Mouse (Mus musculus) CH12.LX (cell line): ENCODE measurements around the gene Chd2. TPM values are rescaled to one million over a fixed set of nuclear protein-coding genes. Genes with fewer than 3 reads are reported as not detected.

Source experiments
- DNase-seq: peaks from one replicate; pipeline ENCODE4 v3.0.0-alpha.2; 2013; ENCODE audit errors: extremely low read depth
- H3K27ac ChIP-seq: 2 replicates; pipeline ENCODE4 v1.5.1; 2012; ENCODE audit warnings: low read depth, mild to moderate bottlenecking, control low read depth, moderate library complexity; ENCODE audit not compliant: insufficient read depth
- H3K27me3 ChIP-seq: replicated peaks from 2 replicates; pipeline ENCODE3; 2012; ENCODE audit warnings: inconsistent platforms
- H3K36me3 ChIP-seq, 2 experiments: replicated peaks in 1 of 2; 2 replicates each; pipeline versions ENCODE3 to v1.6.1; 2012; ENCODE audit warnings: inconsistent platforms in 1 of 2, low read length in 1 of 2, mild to moderate bottlenecking in 1 of 2, mixed read lengths in 1 of 2, moderate library complexity in 1 of 2; ENCODE audit not compliant: control insufficient read depth in 1 of 2, insufficient read depth in 1 of 2
- H3K4me1 ChIP-seq, 2 experiments: 2 replicates each; pipeline ENCODE4 v1.6.1; 2012; ENCODE audit warnings: inconsistent platforms in 1 of 2, moderate library complexity in 1 of 2; ENCODE audit not compliant: insufficient read depth in 2 of 2, control insufficient read depth in 1 of 2
- H3K4me2 ChIP-seq: 2 replicates; pipeline ENCODE4 v1.6.1; 2012; ENCODE audit warnings: low read depth, mild to moderate bottlenecking, control low read depth; ENCODE audit not compliant: poor library complexity, insufficient read depth, severe bottlenecking
- H3K4me3 ChIP-seq, 3 experiments: fragments of 150-350 bp in 1 of 3; sonication (generic) in 1 of 3; replicated peaks in 1 of 3; 2 replicates each; pipeline versions ENCODE3 to v1.5.1; 2011 to 2012; ENCODE audit warnings: low read depth in 2 of 3, low read length in 2 of 3, mild to moderate bottlenecking in 2 of 3, moderate library complexity in 2 of 3, control low read depth in 1 of 3, improper control_type of control experiment in 1 of 3, inconsistent platforms in 1 of 3, mixed read lengths in 1 of 3; ENCODE audit not compliant: poor library complexity in 1 of 3
- H3K79me2 ChIP-seq: replicated peaks from 2 replicates; pipeline ENCODE4 v1.6.1; 2012; ENCODE audit warnings: mild to moderate bottlenecking, moderate library complexity; ENCODE audit not compliant: control insufficient read depth, poor library complexity, insufficient read depth, severe bottlenecking; ENCODE audit errors: extremely low read depth
- H3K9ac ChIP-seq: 2 replicates; pipeline ENCODE4 v1.6.1; 2012; ENCODE audit warnings: low read depth, mild to moderate bottlenecking, control low read depth, moderate library complexity; ENCODE audit not compliant: insufficient read depth
- H3K9me3 ChIP-seq: replicated peaks from 2 replicates; pipeline ENCODE3; 2012; ENCODE audit warnings: low read length, inconsistent platforms, mixed read lengths
- BHLHE40 ChIP-seq: IDR thresholded peaks from 2 replicates; pipeline ENCODE4 v1.6.1; 2011; ENCODE audit warnings: mild to moderate bottlenecking, low read depth, low read length, improper control_type of control experiment
- CHD2 ChIP-seq: IDR thresholded peaks from 2 replicates; pipeline ENCODE4 v1.6.1; 2011; ENCODE audit warnings: low read length, improper control_type of control experiment
- CTCF ChIP-seq, 2 experiments: IDR thresholded peaks in 1 of 2; conservative IDR thresholded peaks in 1 of 2; 2 replicates each; pipeline ENCODE4 v1.5.1; 2011 to 2012; ENCODE audit warnings: low read depth in 2 of 2, low read length in 2 of 2, improper control_type of control experiment in 1 of 2, inconsistent platforms in 1 of 2, mild to moderate bottlenecking in 1 of 2, moderate library complexity in 1 of 2
- E2F4 ChIP-seq: IDR thresholded peaks from 2 replicates; pipeline ENCODE4 v1.6.1; 2011; ENCODE audit warnings: low read depth, low read length, improper control_type of control experiment; ENCODE audit not compliant: insufficient replicate concordance
- ELF1 ChIP-seq: IDR thresholded peaks from 2 replicates; pipeline ENCODE4 v1.6.1; 2014; ENCODE audit warnings: low read depth, mild to moderate bottlenecking, inconsistent platforms, low read length, improper control_type of control experiment
- EP300 ChIP-seq: IDR thresholded peaks from 2 replicates; pipeline ENCODE4 v1.6.1; 2011; ENCODE audit warnings: low read length, improper control_type of control experiment
- ETS1 ChIP-seq: conservative IDR thresholded peaks from 2 replicates; pipeline ENCODE4 v1.6.1; 2012; ENCODE audit warnings: low read depth, mild to moderate bottlenecking, inconsistent platforms, low read length, improper control_type of control experiment, moderate library complexity
- GABPA ChIP-seq: IDR thresholded peaks from 2 replicates; pipeline ENCODE4 v1.6.1; 2012; ENCODE audit warnings: low read depth, low read length, improper control_type of control experiment, inconsistent platforms; ENCODE audit not compliant: insufficient replicate concordance
- IRF4 ChIP-seq: IDR thresholded peaks from 2 replicates; pipeline ENCODE4 v1.6.1; 2014; ENCODE audit warnings: low read depth, mild to moderate bottlenecking, inconsistent platforms, low read length, improper control_type of control experiment
- JUND ChIP-seq: conservative IDR thresholded peaks from 2 replicates; pipeline ENCODE4 v1.6.1; 2011; ENCODE audit warnings: low read depth, low read length, improper control_type of control experiment
- MAFK ChIP-seq: IDR thresholded peaks from 2 replicates; pipeline ENCODE4 v1.6.1; 2011; ENCODE audit warnings: low read length, improper control_type of control experiment; ENCODE audit not compliant: insufficient replicate concordance
- MAZ ChIP-seq: IDR thresholded peaks from 2 replicates; pipeline ENCODE4 v1.6.1; 2012; ENCODE audit warnings: low read depth, mild to moderate bottlenecking, inconsistent platforms, low read length, improper control_type of control experiment, moderate library complexity
- MEF2A ChIP-seq: IDR thresholded peaks from 2 replicates; pipeline ENCODE4 v1.6.1; 2014; ENCODE audit warnings: low read depth, mild to moderate bottlenecking, inconsistent platforms, low read length, improper control_type of control experiment, borderline replicate concordance
- MXI1 ChIP-seq: IDR thresholded peaks from 2 replicates; pipeline ENCODE4 v1.6.1; 2011; ENCODE audit warnings: mild to moderate bottlenecking, low read depth, low read length, improper control_type of control experiment
- MYC ChIP-seq: IDR thresholded peaks from 2 replicates; pipeline ENCODE4 v1.6.1; 2011; ENCODE audit warnings: low read depth, mild to moderate bottlenecking, improper control_type of control experiment, low read length
- NELFE ChIP-seq: IDR thresholded peaks from 2 replicates; pipeline ENCODE4 v1.6.1; 2011; ENCODE audit warnings: low read depth, low read length, improper control_type of control experiment
- NRF1 ChIP-seq: IDR thresholded peaks from 2 replicates; pipeline ENCODE4 v1.6.1; 2014; ENCODE audit warnings: low read depth, mild to moderate bottlenecking, inconsistent platforms, low read length, improper control_type of control experiment, moderate library complexity
- RAD21 ChIP-seq: IDR thresholded peaks from 2 replicates; pipeline ENCODE4 v1.6.1; 2011; ENCODE audit warnings: low read depth, mild to moderate bottlenecking, low read length, improper control_type of control experiment, moderate library complexity
- RCOR1 ChIP-seq: conservative IDR thresholded peaks from 2 replicates; pipeline ENCODE4 v1.6.1; 2012; ENCODE audit warnings: low read depth, mild to moderate bottlenecking, inconsistent platforms, low read length, improper control_type of control experiment
- TBP ChIP-seq: conservative IDR thresholded peaks from 2 replicates; pipeline ENCODE4 v1.6.1; 2011; ENCODE audit warnings: low read depth, low read length, improper control_type of control experiment
- TCF12 ChIP-seq: IDR thresholded peaks from 2 replicates; pipeline ENCODE4 v1.6.1; 2014; ENCODE audit warnings: low read depth, mild to moderate bottlenecking, inconsistent platforms, low read length, improper control_type of control experiment
- UBTF ChIP-seq: IDR thresholded peaks from 2 replicates; pipeline ENCODE4 v1.6.1; 2012; ENCODE audit warnings: low read depth, mild to moderate bottlenecking, inconsistent platforms, low read length, improper control_type of control experiment, moderate library complexity
- USF1 ChIP-seq: IDR thresholded peaks from 2 replicates; pipeline ENCODE4 v1.6.1; 2014; ENCODE audit warnings: low read depth, mild to moderate bottlenecking, inconsistent platforms, low read length, improper control_type of control experiment
- USF2 ChIP-seq: conservative IDR thresholded peaks from 2 replicates; pipeline ENCODE4 v1.6.1; 2011; ENCODE audit warnings: low read depth, low read length, improper control_type of control experiment
- ZC3H11A ChIP-seq: IDR thresholded peaks from 2 replicates; pipeline ENCODE4 v1.6.1; 2012; ENCODE audit warnings: low read depth, mild to moderate bottlenecking, inconsistent platforms, low read length, improper control_type of control experiment
- ZKSCAN1 ChIP-seq: IDR thresholded peaks from 2 replicates; pipeline ENCODE4 v1.6.1; 2012; ENCODE audit warnings: low read depth, inconsistent platforms, low read length, improper control_type of control experiment, borderline replicate concordance
- ZMIZ1 ChIP-seq: IDR thresholded peaks from 2 replicates; pipeline ENCODE4 v1.6.1; 2012; ENCODE audit warnings: low read depth, mild to moderate bottlenecking, inconsistent platforms, low read length, improper control_type of control experiment
- ZNF384 ChIP-seq: IDR thresholded peaks from 2 replicates; pipeline ENCODE4 v1.6.1; 2012; ENCODE audit warnings: low read depth, low read length, improper control_type of control experiment, inconsistent platforms
- dilution Hi-C: fragments of 300-500 bp; cut with MboI; formaldehyde crosslinking; loops from 2 replicates; pipeline ENCODE4 v1.14.3; 2020; ENCODE audit warnings: low sequenced_read_pairs; ENCODE audit not compliant: extremely low pct_unique_long_range_greater_than_20kb, extremely low pct_ligation_motif_present
- in situ Hi-C: fragments of 300-500 bp; cut with MboI; formaldehyde crosslinking; loops from 3 replicates; pipeline ENCODE4 v1.14.3; 2019; ENCODE audit warnings: low sequenced_read_pairs, low pct_ligation_motif_present, low pct_unique_long_range_greater_than_20kb, mixed read lengths
- polyA plus RNA-seq: library from polyadenylated mRNA; unstranded; fragments of >175 nt; gene quantifications from 2 replicates; pipeline ENCODE4 v1.2.1, GENCODE M21; 2012; ENCODE audit warnings: low read depth; ENCODE audit not compliant: insufficient read length
- total RNA-seq, 2 experiments: library from RNA; depleted of rRNA; stranded (reverse); fragments of 300-350 nt in 1 of 2; fragments of >200 nt in 1 of 2; gene quantifications; 2 replicates each; pipeline ENCODE4 v1.2.3; 2012 to 2014

Chd2 gene
- total and polyA plus RNA-seq, 3 experiments, result 23.2 to 39.3 (median 30.9) TPM

- no peaks in the 10 kb centered on the region for H3K9me3 ChIP-seq
- no peak overlapping the region for H3K27ac ChIP-seq
- no peak for DNase-seq
- H3K36me3 ChIP-seq, result peaks cover 3 to 7% of the 10 kb centered on the region in 2 experiments
- H3K4me2 ChIP-seq, result no peak overlapping the region
- no peaks in the 10 kb centered on the region for H3K79me2 ChIP-seq
- no peaks in the 10 kb centered on the region for H3K27me3 ChIP-seq
- H3K4me3 ChIP-seq, result no peak overlapping the region
- dilution Hi-C loops, result no loop called here
- no peak for TF ChIP-seq ZMIZ1
- no peak for TF ChIP-seq RAD21
- no peak for TF ChIP-seq BHLHE40
- no peak for TF ChIP-seq MXI1
- TF ChIP-seq IRF4, result no peak
- no peak for TF ChIP-seq CTCF (conservative IDR thresholded peaks at IDR 0.05 in 1 of 2, IDR thresholded peaks at IDR 0.05 in 1 of 2; ENCODE audit: low read depth in 2 of 2, low read length in 2 of 2)
- TF ChIP-seq ZNF384, result no peak
- TF ChIP-seq TCF12, result no peak
- TF ChIP-seq USF2, result no peak
- no peak for TF ChIP-seq ZC3H11A
- no peak for TF ChIP-seq ELF1
- TF ChIP-seq JUND, result no peak
- no peak for TF ChIP-seq ZKSCAN1
- no peak for TF ChIP-seq CHD2
- TF ChIP-seq MYC, result no peak
- no peak for TF ChIP-seq MAFK
- no peak for TF ChIP-seq MEF2A
- no peak for TF ChIP-seq EP300
- no peak for TF ChIP-seq GABPA
- TF ChIP-seq NELFE, result no peak
- TF ChIP-seq, all 38 proteins: peak for 0
- Histone ChIP-seq H3K4me1 (peaks cover 3 to 17% of the 10 kb centered on the region in 2 experiments; a peak in 2 of 4 replicates), H3K9ac (no peak overlapping the region)
- in situ Hi-C loops, result no loop called here
Measured at GRCm38 (mm10) chr7:73421278-73422015, 120.2 kb downstream of the Chd2 start.

- dilution Hi-C loops, result no loop called here
- no peak for TF ChIP-seq EP300
- TF ChIP-seq ZKSCAN1, result no peak
- no peak for TF ChIP-seq ZMIZ1
- TF ChIP-seq NRF1, result no peak
- TF ChIP-seq IRF4, result no peak
- TF ChIP-seq BHLHE40, result no peak
- TF ChIP-seq USF1, result no peak
- TF ChIP-seq GABPA, result no peak
- no peak for TF ChIP-seq RAD21
- TF ChIP-seq ETS1, result no peak
- no peak for TF ChIP-seq CHD2
- no peak for TF ChIP-seq E2F4
- no peak for TF ChIP-seq TBP
- TF ChIP-seq ELF1, result no peak
- no peak for TF ChIP-seq RCOR1
- no peak for TF ChIP-seq NELFE
- TF ChIP-seq CTCF (conservative IDR thresholded peaks at IDR 0.05 in 1 of 2, IDR thresholded peaks at IDR 0.05 in 1 of 2; ENCODE audit: low read depth in 2 of 2, low read length in 2 of 2), result no peak
- no peak for TF ChIP-seq UBTF
- TF ChIP-seq MXI1, result no peak
- TF ChIP-seq MAZ, result no peak
Measured at GRCm38 (mm10) chr7:73420827-73421226, 120.8 kb downstream of the Chd2 start.

More at GRCm38 (mm10) chr7:73420827-73421226, 120.8 kb downstream of the Chd2 start:
- peaks cover 0 to 4% of the 10 kb centered on the region in 2 experiments for H3K36me3 ChIP-seq
- DNase-seq, result no peak
- no peaks in the 10 kb centered on the region for H3K9me3 ChIP-seq
- in situ Hi-C loops, result no loop called here
- H3K4me3 ChIP-seq, result no peak overlapping the region
- no peaks in the 10 kb centered on the region for H3K27me3 ChIP-seq
- no peak overlapping the region for H3K9ac ChIP-seq
- H3K27ac ChIP-seq, result no peak overlapping the region
- peaks cover 3 to 17% of the 10 kb centered on the region in 2 experiments; a peak in 2 of 4 replicates for H3K4me1 ChIP-seq
- H3K79me2 ChIP-seq, result no peaks in the 10 kb centered on the region
- H3K4me2 ChIP-seq, result no peak overlapping the region
